Mouse (Mus musculus) limb, embryonic 14.5 days (tissue): ENCODE measurements at regions not wholly inside any gene's neighbourhood (a gene's known extent, or its start where the extent isn't known, plus 50 kb on each side); places are given as distances from the start of the nearest gene placed in this dataset.

Experiments
- ATAC-seq: fragments of 200-750 bp; cut with Nextera tagmentation; 2 replicates; pipeline ENCODE4 v1.8.0; 2017; ENCODE audit warnings: low read depth, moderate number of reproducible peaks, moderate TSS enrichment; ENCODE audit not compliant: low FRiP score
- DNase-seq: peaks from one replicate; pipeline ENCODE4 v3.0.0-alpha.2; 2015; ENCODE audit warnings: low spot score
- H3K27ac ChIP-seq: fragments of 300-500 bp; sonication (generic); replicated peaks from 2 replicates; pipeline ENCODE4 v1.5.1; 2014; ENCODE audit warnings: low read depth, mild to moderate bottlenecking, low read length, moderate library complexity, mixed read lengths
- H3K27me3 ChIP-seq: fragments of 300-500 bp; sonication (generic); 2 replicates; pipeline ENCODE4 v1.6.1; 2014; ENCODE audit warnings: low read length, mixed read lengths; ENCODE audit not compliant: control insufficient read depth, insufficient read depth
- H3K36me3 ChIP-seq: fragments of 300-500 bp; sonication (generic); 2 replicates; pipeline ENCODE4 v1.6.1; 2014; ENCODE audit warnings: mild to moderate bottlenecking, low read length, moderate library complexity, mixed read lengths; ENCODE audit not compliant: control insufficient read depth, insufficient read depth
- H3K4me1 ChIP-seq: fragments of 300-500 bp; sonication (generic); 2 replicates; pipeline ENCODE4 v1.6.1; 2014; ENCODE audit warnings: antibody characterized with exemption, low read length, mixed read lengths; ENCODE audit not compliant: control insufficient read depth, insufficient read depth
- H3K4me2 ChIP-seq: fragments of 300-500 bp; sonication (generic); replicated peaks from 2 replicates; pipeline ENCODE4 v1.6.1; 2014; ENCODE audit warnings: low read depth, mild to moderate bottlenecking, low read length, moderate library complexity; ENCODE audit not compliant: severe bottlenecking
- H3K4me3 ChIP-seq: fragments of 300-500 bp; sonication (generic); replicated peaks from 2 replicates; pipeline ENCODE4 v1.5.1; 2014; ENCODE audit warnings: low read length
- H3K9ac ChIP-seq: fragments of 300-500 bp; sonication (generic); 2 replicates; pipeline ENCODE4 v1.6.1; 2014; ENCODE audit warnings: mild to moderate bottlenecking, low read depth, low read length, moderate library complexity; ENCODE audit not compliant: severe bottlenecking
- H3K9me3 ChIP-seq: fragments of 300-500 bp; sonication (generic); 2 replicates; pipeline ENCODE4 v1.6.1; 2016; ENCODE audit warnings: low read length; ENCODE audit not compliant: control insufficient read depth
- POLR2A ChIP-seq: fragments of 200-500 bp; IDR thresholded peaks from 2 replicates; pipeline ENCODE4 v1.8.0; 2012; ENCODE audit warnings: inconsistent platforms, mild to moderate bottlenecking, moderate library complexity, borderline replicate concordance; ENCODE audit not compliant: insufficient read depth, insufficient read length; ENCODE audit errors: extremely low read depth
- WGBS: fragments of 180-500 bp; shearing (Covaris S2); extraction: QIAGEN DNeasy Blood & Tissue Kit; methylation state at CpG from one replicate; pipeline ENCODE4 v1.1.7; 2014; 5-methylcytosine and 5-hydroxymethylcytosine counted together

DNA sequence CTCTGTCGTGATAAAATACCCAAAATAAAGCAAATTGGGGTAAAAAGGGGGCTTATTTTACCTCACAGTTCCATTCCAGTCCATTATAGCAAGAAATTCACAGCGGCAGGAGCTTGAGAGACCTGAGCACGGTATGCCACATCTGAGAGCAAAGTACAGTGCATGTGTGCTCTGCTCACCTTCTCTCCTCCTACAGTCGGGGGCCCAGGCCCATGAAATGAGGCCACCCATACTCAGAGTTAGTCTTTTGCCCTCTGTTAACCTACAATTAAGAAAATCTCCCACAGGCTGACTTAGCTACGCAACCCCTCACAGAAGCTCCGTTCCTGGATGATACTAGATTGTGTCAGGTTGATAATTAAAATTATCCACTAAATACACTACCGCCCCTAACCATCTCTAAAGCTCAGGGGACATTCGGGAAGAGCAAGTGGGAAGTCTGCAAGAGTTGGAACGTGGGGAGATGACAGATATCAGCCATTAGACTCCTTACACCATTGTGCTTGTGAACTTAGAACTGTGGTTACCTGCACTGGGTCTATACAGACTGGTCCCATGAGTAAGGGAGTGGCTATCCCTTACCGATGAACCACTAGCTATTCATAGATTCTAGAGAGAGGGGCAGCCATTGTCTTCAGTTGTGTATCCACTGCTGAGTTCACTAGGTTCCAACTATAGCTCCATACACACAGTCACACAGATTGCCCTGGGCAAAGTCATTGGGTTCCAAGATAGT lies 139.3 kb upstream of the Il12b start:
- no peak for TF ChIP-seq POLR2A
- no peak overlapping the region for H3K4me2 ChIP-seq
- no peak overlapping the region for H3K27ac ChIP-seq
- ATAC-seq (no peak), DNase-seq (no peak)
- no peaks in the 10 kb centered on the region for H3K9me3 ChIP-seq
- H3K4me3 ChIP-seq, result no peak overlapping the region
- no peaks in the 10 kb centered on the region for H3K36me3 ChIP-seq
- no peaks in the 10 kb centered on the region for H3K27me3 ChIP-seq
- no peaks in the 10 kb centered on the region for H3K4me1 ChIP-seq
- H3K9ac ChIP-seq, result no peak overlapping the region
- WGBS, result 84% methylated on average over 10 of the region's 10 CpGs

DNA sequence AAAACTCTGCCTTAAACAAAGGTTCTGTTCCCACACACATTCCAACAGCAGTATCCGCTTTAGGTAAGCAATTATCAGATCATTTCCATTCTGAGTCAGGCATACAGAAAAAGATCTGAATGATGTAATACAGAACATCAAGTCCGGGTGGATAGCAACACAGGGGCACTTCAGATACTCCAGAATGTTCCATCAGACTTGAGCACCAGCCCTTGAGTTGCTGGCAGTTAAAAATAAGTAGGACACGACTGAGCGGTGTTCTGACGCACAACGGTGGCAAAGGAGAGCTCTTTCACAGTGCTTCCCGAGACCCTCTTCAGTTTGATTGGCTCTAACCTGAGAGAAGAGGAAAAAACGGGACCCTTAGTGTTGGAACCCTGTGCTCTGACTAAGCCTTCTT lies 138.2 kb upstream of the Il12b start:
- 77% methylated on average over 8 of the region's 8 CpGs for WGBS
- Histone ChIP-seq H3K27ac (no peak overlapping the region), H3K4me3 (no peak overlapping the region), H3K4me1 (no peaks in the 10 kb centered on the region), H3K9me3 (no peaks in the 10 kb centered on the region), H3K9ac (no peak overlapping the region), H3K36me3 (no peaks in the 10 kb centered on the region), H3K4me2 (no peak overlapping the region), H3K27me3 (no peaks in the 10 kb centered on the region)
- TF ChIP-seq POLR2A, result no peak
- ATAC-seq, result no peak
- no peak for DNase-seq

DNA sequence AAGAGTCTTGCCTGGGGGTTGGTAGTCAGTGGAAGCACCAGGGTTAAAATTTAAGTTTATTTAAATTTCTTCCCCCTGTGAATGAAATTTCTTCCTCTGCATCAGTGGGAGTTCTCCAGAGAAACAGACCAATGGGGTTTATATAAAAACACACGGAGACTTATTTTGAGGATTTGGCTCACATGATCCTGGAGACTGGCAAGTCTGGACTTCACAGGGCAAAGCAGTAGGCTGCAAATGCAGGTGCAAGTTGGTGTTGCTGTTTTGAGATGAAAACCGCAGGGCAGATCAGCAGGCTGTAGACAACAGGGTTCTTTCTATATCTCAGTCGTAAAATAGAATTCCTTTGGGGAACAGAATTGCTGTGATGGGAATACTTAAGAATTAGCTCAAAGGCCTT lies 137.3 kb upstream of the Il12b start:
- 66% methylated on average over 3 of the region's 3 CpGs for WGBS
- no peak for TF ChIP-seq POLR2A
- Histone ChIP-seq H3K27ac (no peak overlapping the region), H3K4me3 (no peak overlapping the region), H3K27me3 (no peaks in the 10 kb centered on the region), H3K4me1 (no peaks in the 10 kb centered on the region), H3K9me3 (no peaks in the 10 kb centered on the region), H3K36me3 (no peaks in the 10 kb centered on the region), H3K4me2 (no peak overlapping the region), H3K9ac (no peak overlapping the region)
- DNase-seq (no peak), ATAC-seq (no peak)

DNA sequence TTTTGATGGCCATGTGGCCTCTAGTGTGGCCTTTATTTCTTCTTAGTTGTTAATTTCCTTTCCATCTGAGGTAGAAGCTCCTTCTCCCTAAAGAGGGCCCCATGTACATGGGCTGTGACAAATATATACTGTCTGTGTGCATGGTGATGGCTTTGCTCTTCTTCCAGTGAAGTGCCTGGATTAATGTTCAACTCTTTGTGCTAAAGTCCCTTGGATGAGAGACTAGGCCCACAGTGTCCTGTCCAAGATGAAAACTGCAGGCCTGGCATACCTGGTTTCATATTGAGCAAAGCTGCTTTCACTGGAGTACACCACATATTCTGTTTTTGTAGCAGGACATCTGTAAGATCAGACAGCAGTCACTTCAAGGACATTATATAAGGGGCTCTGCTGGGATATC lies 127.6 kb upstream of the Il12b start:
- Histone ChIP-seq H3K36me3 (no peaks in the 10 kb centered on the region), H3K4me3 (no peak overlapping the region), H3K4me1 (no peaks in the 10 kb centered on the region), H3K9me3 (no peaks in the 10 kb centered on the region), H3K4me2 (no peak overlapping the region), H3K9ac (no peak overlapping the region), H3K27ac (no peak overlapping the region), H3K27me3 (no peaks in the 10 kb centered on the region)
- DNase-seq, result no peak
- no peak for TF ChIP-seq POLR2A
- no peak for ATAC-seq

DNA sequence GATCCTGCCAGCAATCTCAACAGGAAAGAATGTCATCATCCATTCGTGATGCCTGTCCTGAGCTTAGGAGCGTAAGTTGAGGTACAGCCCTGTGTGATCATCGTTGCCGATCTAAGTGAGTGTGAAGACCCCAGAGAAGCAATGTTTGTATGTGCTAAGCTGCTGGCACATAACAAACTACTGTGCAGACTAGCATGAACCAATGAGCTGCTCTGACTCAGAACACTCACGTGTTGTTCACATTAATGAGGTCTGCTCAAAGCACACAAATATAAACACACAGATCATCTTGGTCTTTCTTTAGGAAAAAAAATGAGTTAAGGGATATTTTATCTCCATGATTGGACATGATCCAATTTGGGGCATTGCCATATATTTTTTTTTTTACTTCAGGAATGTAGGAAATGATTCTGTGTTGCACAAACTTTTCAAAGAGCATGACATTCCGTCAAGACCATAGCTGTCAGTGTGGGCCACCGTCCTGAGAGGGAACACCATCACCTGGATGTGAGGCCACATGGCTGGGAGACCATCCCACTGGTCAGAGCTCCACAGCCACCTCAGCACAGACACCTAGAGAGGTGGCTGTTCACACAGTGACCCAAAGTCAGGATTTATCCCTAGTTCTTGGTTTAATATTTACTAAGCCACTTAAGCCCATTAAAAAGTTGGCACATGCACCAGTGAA lies 121.2 kb upstream of the Il12b start:
- WGBS, result 77% methylated on average over 7 of the region's 7 CpGs
- Histone ChIP-seq H3K36me3 (no peaks in the 10 kb centered on the region), H3K4me3 (no peak overlapping the region), H3K4me1 (no peaks in the 10 kb centered on the region), H3K27ac (no peak overlapping the region), H3K4me2 (no peak overlapping the region), H3K9me3 (no peaks in the 10 kb centered on the region), H3K27me3 (no peaks in the 10 kb centered on the region), H3K9ac (no peak overlapping the region)
- ATAC-seq (no peak), DNase-seq (no peak)
- no peak for TF ChIP-seq POLR2A
